Mouse (Mus musculus) kidney, embryonic 14.5 days (tissue): ENCODE data around the gene Plekhh3. TPM values are rescaled to one million over a fixed set of nuclear protein-coding genes. Genes with fewer than 3 reads are reported as not detected.

Experiments
- ATAC-seq: fragments of 200-750 bp; cut with Nextera tagmentation; 2 replicates; pipeline ENCODE4 v1.8.0; 2017; ENCODE audit warnings: moderate number of reproducible peaks, mild to moderate bottlenecking, moderate TSS enrichment, moderate library complexity; ENCODE audit not compliant: low FRiP score, low TSS enrichment
- H3K27ac ChIP-seq: fragments of 300-500 bp; sonication (generic); 2 replicates; pipeline ENCODE4 v1.5.1; 2014; ENCODE audit warnings: low read depth, mild to moderate bottlenecking, low read length, moderate library complexity, mixed read lengths
- H3K27me3 ChIP-seq: fragments of 300-500 bp; sonication (generic); 2 replicates; pipeline ENCODE4 v1.6.1; 2014; ENCODE audit warnings: mild to moderate bottlenecking, low read length; ENCODE audit not compliant: control insufficient read depth, insufficient read depth
- H3K36me3 ChIP-seq: fragments of 300-500 bp; sonication (generic); 2 replicates; pipeline ENCODE4 v1.6.1; 2014; ENCODE audit warnings: low read length, mixed read lengths; ENCODE audit not compliant: control insufficient read depth, insufficient read depth
- H3K4me1 ChIP-seq: fragments of 300-500 bp; sonication (generic); 2 replicates; pipeline ENCODE4 v1.6.1; 2014; ENCODE audit warnings: low read length, mixed read lengths; ENCODE audit not compliant: control insufficient read depth, insufficient read depth
- H3K4me2 ChIP-seq: fragments of 300-500 bp; sonication (generic); replicated peaks from 2 replicates; pipeline ENCODE4 v1.6.1; 2014; ENCODE audit warnings: low read depth, mild to moderate bottlenecking, low read length
- H3K4me3 ChIP-seq: fragments of 300-500 bp; sonication (generic); 2 replicates; pipeline ENCODE4 v1.5.1; 2014; ENCODE audit warnings: mild to moderate bottlenecking, low read length
- H3K9ac ChIP-seq: fragments of 300-500 bp; sonication (generic); 2 replicates; pipeline ENCODE4 v1.6.1; 2014; ENCODE audit warnings: low read depth, mild to moderate bottlenecking, low read length, moderate library complexity
- H3K9me3 ChIP-seq: fragments of 300-500 bp; sonication (generic); 2 replicates; pipeline ENCODE4 v1.6.1; 2016; ENCODE audit warnings: low read length; ENCODE audit not compliant: control insufficient read depth
- WGBS: fragments of 180-500 bp; shearing (Covaris S2); extraction: QIAGEN DNeasy Blood & Tissue Kit; methylation state at CpG from one replicate; pipeline ENCODE4 v1.1.7; 2014; 5-methylcytosine and 5-hydroxymethylcytosine counted together
- polyA plus RNA-seq: library from polyadenylated mRNA; unstranded; fragments of >200 nt; fragmentation: Nextera tagmentation; extraction: Ambion mirVana; gene quantifications from 2 replicates; pipeline ENCODE4 v1.2.1, GENCODE M21; 2014

Gene Plekhh3
- polyA plus RNA-seq, 1 experiment from 2014 or later, result 17.9 TPM

- Histone ChIP-seq H3K4me3 (no peak overlapping the region), H3K36me3 (peaks cover 31% of the 10 kb centered on the region), H3K9ac (0 out of 2 replicates have a peak overlapping the region, but pooled peaks have one; percentile 12), H3K27ac (peak overlapping the region; percentile 92), H3K27me3 (no peaks in the 10 kb centered on the region), H3K4me2 (no peak overlapping the region), H3K4me1 (peaks cover 37% of the 10 kb centered on the region), H3K9me3 (no peaks in the 10 kb centered on the region)
- WGBS, result 10% methylated on average over 6 of the region's 6 CpGs
- peak; percentile 85 for ATAC-seq
Observed at GRCm38 (mm10) chr11:101189495-101190180, 18.5 kb upstream of the Plekhh3 start.

GRCm38 (mm10) chr11:101188166-101188805, 17.1 kb upstream of the Plekhh3 start:
- H3K27me3 ChIP-seq, result no peaks in the 10 kb centered on the region
- no peak for ATAC-seq
- peaks cover 18% of the 10 kb centered on the region; the same call in 1 of the 2 replicates for H3K36me3 ChIP-seq
- peak overlapping the region; percentile 18; the same call in 1 of the 2 replicates for H3K9ac ChIP-seq
- H3K27ac ChIP-seq, result peak overlapping the region; percentile 92
- H3K9me3 ChIP-seq, result no peaks in the 10 kb centered on the region
- H3K4me3 ChIP-seq, result no peak overlapping the region
- H3K4me1 ChIP-seq, result peaks cover 37% of the 10 kb centered on the region
- 73% methylated on average over 11 of the region's 11 CpGs for WGBS
- H3K4me2 ChIP-seq, result 0 out of 2 replicates have a peak overlapping the region, but pooled peaks have one; percentile 8

- H3K27me3 ChIP-seq, result no peaks in the 10 kb centered on the region
Observed at GRCm38 (mm10) chr11:101187541-101187940, 16.4 kb upstream of the Plekhh3 start.

GRCm38 (mm10) chr11:101186526-101187247, 15.5 kb upstream of the Plekhh3 start:
- Histone ChIP-seq H3K9me3 (no peaks in the 10 kb centered on the region), H3K4me3 (no peak overlapping the region), H3K27ac (no peak overlapping the region), H3K4me1 (peaks cover 36% of the 10 kb centered on the region), H3K9ac (no peak overlapping the region), H3K27me3 (no peaks in the 10 kb centered on the region), H3K4me2 (no peak overlapping the region), H3K36me3 (peaks cover 6% of the 10 kb centered on the region; the same call in 1 of the 2 replicates)
- WGBS, result 93% methylated on average over 27 of the region's 27 CpGs
- no peak for ATAC-seq

More at GRCm38 (mm10) chr11:101187541-101187940, 16.4 kb upstream of the Plekhh3 start:
- H3K4me3 ChIP-seq, result no peak overlapping the region
- H3K9me3 ChIP-seq, result no peaks in the 10 kb centered on the region
- H3K36me3 ChIP-seq, result peaks cover 10% of the 10 kb centered on the region; the same call in 1 of the 2 replicates
- H3K9ac ChIP-seq, result no peak overlapping the region
- H3K4me1 ChIP-seq, result peaks cover 37% of the 10 kb centered on the region
- ATAC-seq, result no peak
- H3K27ac ChIP-seq, result no peak overlapping the region
- 95% methylated on average over 5 of the region's 5 CpGs for WGBS
- H3K4me2 ChIP-seq, result no peak overlapping the region

DNA sequence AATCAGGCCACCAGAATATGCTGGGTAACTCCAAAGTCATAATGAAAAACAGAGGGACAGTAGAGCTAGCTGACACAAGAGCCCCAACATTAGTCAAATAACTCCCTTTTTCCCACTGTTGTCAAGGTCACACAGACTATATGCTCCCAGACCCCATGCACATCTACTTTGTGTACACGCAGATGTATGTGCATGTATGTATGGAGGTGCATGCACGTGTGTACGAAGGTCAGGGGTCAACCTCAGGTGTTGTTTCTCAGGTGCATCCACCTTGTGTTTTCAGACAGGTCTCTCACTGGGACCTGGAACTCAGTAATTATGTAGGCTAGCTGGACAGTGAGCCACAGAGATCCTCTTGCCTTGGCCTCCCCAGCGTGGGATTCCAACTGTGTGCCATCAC, 14.3 kb upstream of the Plekhh3 start:
- peaks cover 24% of the 10 kb centered on the region for H3K4me1 ChIP-seq
- peaks cover 6% of the 10 kb centered on the region; the same call in 1 of the 2 replicates for H3K36me3 ChIP-seq
- no peaks in the 10 kb centered on the region for H3K27me3 ChIP-seq
- ATAC-seq, result no peak
- no peaks in the 10 kb centered on the region for H3K9me3 ChIP-seq
- H3K9ac ChIP-seq, result no peak overlapping the region
- no peak overlapping the region for H3K4me3 ChIP-seq
- H3K27ac ChIP-seq, result no peak overlapping the region
- WGBS, result 91% methylated on average over 4 of the region's 4 CpGs
- no peak overlapping the region for H3K4me2 ChIP-seq

- H3K4me1 ChIP-seq, result peaks cover 19% of the 10 kb centered on the region; the same call in 1 of the 2 replicates
- no peak overlapping the region for H3K4me3 ChIP-seq
- no peak overlapping the region for H3K27ac ChIP-seq
- no peaks in the 10 kb centered on the region for H3K9me3 ChIP-seq
- no peaks in the 10 kb centered on the region; the same call in 1 of the 2 replicates for H3K27me3 ChIP-seq
- no peak overlapping the region for H3K9ac ChIP-seq
- no peak for ATAC-seq
- peaks cover 6% of the 10 kb centered on the region; the same call in 1 of the 2 replicates for H3K36me3 ChIP-seq
- WGBS, result 88% methylated on average over 12 of the region's 12 CpGs
- H3K4me2 ChIP-seq, result no peak overlapping the region
Observed at GRCm38 (mm10) chr11:101184984-101185383, 13.8 kb upstream of the Plekhh3 start.

GRCm38 (mm10) chr11:101182771-101183517, 11.8 kb upstream of the Plekhh3 start:
- peaks cover 8% of the 10 kb centered on the region for H3K27me3 ChIP-seq
- no peak overlapping the region for H3K4me2 ChIP-seq
- no peaks in the 10 kb centered on the region for H3K9me3 ChIP-seq
- peaks cover 6% of the 10 kb centered on the region; the same call in 1 of the 2 replicates for H3K36me3 ChIP-seq
- ATAC-seq, result no peak
- 77% methylated on average over 14 of the region's 14 CpGs for WGBS
- no peak overlapping the region for H3K27ac ChIP-seq
- no peak overlapping the region for H3K9ac ChIP-seq
- H3K4me3 ChIP-seq, result no peak overlapping the region
- H3K4me1 ChIP-seq, result 0 out of 2 replicates have a peak, but pooled peaks cover under 1% of the 10 kb centered on the region

DNA sequence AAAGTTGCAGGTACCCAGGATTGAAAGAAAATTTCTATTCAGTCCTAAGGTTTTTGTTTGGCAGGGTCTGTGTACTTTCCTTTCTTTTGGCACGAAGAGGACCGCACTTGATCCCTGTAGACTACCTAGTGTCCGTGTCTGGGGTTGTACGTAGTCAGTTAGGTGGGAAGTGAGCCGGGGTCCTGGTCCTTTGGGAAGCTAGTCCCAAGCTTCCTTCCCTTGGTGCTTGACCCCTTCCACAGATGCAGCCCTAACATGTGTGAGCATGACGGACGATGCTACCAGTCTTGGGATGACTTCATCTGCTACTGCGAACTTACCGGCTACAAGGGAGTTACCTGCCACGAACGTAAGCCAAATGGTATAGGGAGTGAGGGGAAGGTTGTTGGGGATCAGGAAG, 10.8 kb upstream of the Plekhh3 start:
- peaks cover 18% of the 10 kb centered on the region for H3K27me3 ChIP-seq
- 92% methylated on average over 11 of the region's 11 CpGs for WGBS
- H3K4me3 ChIP-seq, result no peak overlapping the region
- peaks cover 5% of the 10 kb centered on the region; the same call in 1 of the 2 replicates for H3K4me1 ChIP-seq
- H3K27ac ChIP-seq, result no peak overlapping the region
- H3K4me2 ChIP-seq, result no peak overlapping the region
- no peak for ATAC-seq
- H3K36me3 ChIP-seq, result peaks cover 6% of the 10 kb centered on the region; the same call in 1 of the 2 replicates
- H3K9ac ChIP-seq, result no peak overlapping the region
- H3K9me3 ChIP-seq, result no peaks in the 10 kb centered on the region
